Mouse (Mus musculus) limb, embryonic 13.5 days (tissue): Measurements from ENCODE around the gene Fahd1. TPM values are rescaled to one million over a fixed set of nuclear protein-coding genes. Genes with fewer than 3 reads are reported as not detected.

Experiments
- ATAC-seq: fragments of 200-750 bp; cut with Nextera tagmentation; 2 replicates; pipeline ENCODE4 v1.8.0; 2017; ENCODE audit warnings: low read depth, moderate number of reproducible peaks, moderate TSS enrichment; ENCODE audit not compliant: low FRiP score
- H3K27ac ChIP-seq: fragments of 300-500 bp; sonication (generic); 2 replicates; pipeline ENCODE4 v1.5.1; 2015; ENCODE audit warnings: inconsistent platforms, mild to moderate bottlenecking, moderate library complexity
- H3K27me3 ChIP-seq: fragments of 300-500 bp; sonication (generic); 2 replicates; pipeline ENCODE4 v1.6.1; 2015; ENCODE audit warnings: mild to moderate bottlenecking, inconsistent platforms
- H3K36me3 ChIP-seq: fragments of 300-500 bp; sonication (generic); 2 replicates; pipeline ENCODE4 v1.6.1; 2015; ENCODE audit warnings: inconsistent platforms, mild to moderate bottlenecking, moderate library complexity
- H3K4me1 ChIP-seq: fragments of 300-500 bp; sonication (generic); 2 replicates; pipeline ENCODE4 v1.6.1; 2015; ENCODE audit warnings: inconsistent platforms
- H3K4me2 ChIP-seq: fragments of 300-500 bp; sonication (generic); replicated peaks from 2 replicates; pipeline ENCODE4 v1.6.1; 2015; ENCODE audit warnings: inconsistent platforms, mild to moderate bottlenecking, moderate library complexity
- H3K4me3 ChIP-seq: fragments of 300-500 bp; sonication (generic); 2 replicates; pipeline ENCODE4 v1.5.1; 2015; ENCODE audit warnings: moderate library complexity, mild to moderate bottlenecking, inconsistent platforms
- H3K9ac ChIP-seq: fragments of 300-500 bp; sonication (generic); 2 replicates; pipeline ENCODE4 v1.6.1; 2015; ENCODE audit warnings: mild to moderate bottlenecking, inconsistent platforms
- H3K9me3 ChIP-seq: fragments of 300-500 bp; sonication (generic); 2 replicates; pipeline ENCODE4 v1.6.1; 2016; ENCODE audit warnings: inconsistent platforms
- WGBS: fragments of 180-500 bp; shearing (Covaris S2); methylation state at CpG from one replicate; pipeline ENCODE4 v1.1.7; 2015; 5-methylcytosine and 5-hydroxymethylcytosine counted together
- polyA plus RNA-seq: library from polyadenylated mRNA; unstranded; fragments of >200 nt; fragmentation: Nextera tagmentation; extraction: Ambion mirVana; gene quantifications from 2 replicates; pipeline ENCODE4 v1.2.1, GENCODE M21; 2015

The Fahd1 gene
- polyA plus RNA-seq, 1 experiment from 2014 or later, result 18.4 TPM

DNA sequence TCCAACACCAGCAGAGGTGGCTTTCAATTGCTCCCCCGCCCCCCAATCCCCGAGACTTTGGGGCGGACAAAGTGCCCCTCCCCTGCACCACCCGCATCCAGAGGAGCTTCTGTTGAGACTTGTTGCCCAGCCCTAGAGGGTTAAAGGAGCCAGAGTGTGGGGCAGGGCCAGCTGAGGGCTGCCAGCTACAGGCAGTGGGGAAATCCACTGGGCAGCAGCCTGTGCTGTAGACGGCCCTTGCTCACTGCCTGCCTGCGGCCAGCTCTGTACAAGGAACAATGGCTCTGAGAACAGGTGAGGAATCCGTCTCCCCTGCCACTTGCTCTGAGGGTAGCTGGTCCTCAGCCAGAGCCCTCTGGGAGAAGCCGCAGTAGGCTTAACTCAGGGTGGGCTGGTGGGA lies 28.4 kb upstream of the Fahd1 start:
- ATAC-seq, result no peak
- Histone ChIP-seq H3K27ac (no peak overlapping the region), H3K4me1 (0 out of 2 replicates have a peak, but pooled peaks cover 6% of the 10 kb centered on the region), H3K4me2 (no peak overlapping the region), H3K9ac (peak overlapping the region; percentile 39; the same call in 1 of the 2 replicates), H3K9me3 (no peaks in the 10 kb centered on the region), H3K4me3 (no peak overlapping the region), H3K27me3 (no peaks in the 10 kb centered on the region), H3K36me3 (peaks cover 10% of the 10 kb centered on the region)
- WGBS, result 70% methylated on average over 8 of the region's 8 CpGs

DNA sequence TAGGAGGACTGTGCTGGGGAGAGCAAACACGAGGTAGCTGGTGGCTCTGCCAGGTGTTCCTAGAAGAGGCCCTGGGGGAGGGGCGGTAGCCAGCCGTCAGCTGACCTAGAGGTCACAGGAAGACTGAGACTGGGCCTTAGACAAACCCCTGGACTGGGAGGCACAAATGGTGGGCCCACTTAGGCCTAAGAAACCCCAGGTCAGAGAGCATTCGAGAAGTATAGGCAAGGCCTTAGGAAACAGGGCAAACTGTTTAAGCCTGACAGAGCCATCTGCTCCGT lies 27.9 kb upstream of the Fahd1 start:
- Histone ChIP-seq H3K9ac (peak overlapping the region; percentile 39), H3K4me3 (no peak overlapping the region), H3K9me3 (no peaks in the 10 kb centered on the region)

DNA sequence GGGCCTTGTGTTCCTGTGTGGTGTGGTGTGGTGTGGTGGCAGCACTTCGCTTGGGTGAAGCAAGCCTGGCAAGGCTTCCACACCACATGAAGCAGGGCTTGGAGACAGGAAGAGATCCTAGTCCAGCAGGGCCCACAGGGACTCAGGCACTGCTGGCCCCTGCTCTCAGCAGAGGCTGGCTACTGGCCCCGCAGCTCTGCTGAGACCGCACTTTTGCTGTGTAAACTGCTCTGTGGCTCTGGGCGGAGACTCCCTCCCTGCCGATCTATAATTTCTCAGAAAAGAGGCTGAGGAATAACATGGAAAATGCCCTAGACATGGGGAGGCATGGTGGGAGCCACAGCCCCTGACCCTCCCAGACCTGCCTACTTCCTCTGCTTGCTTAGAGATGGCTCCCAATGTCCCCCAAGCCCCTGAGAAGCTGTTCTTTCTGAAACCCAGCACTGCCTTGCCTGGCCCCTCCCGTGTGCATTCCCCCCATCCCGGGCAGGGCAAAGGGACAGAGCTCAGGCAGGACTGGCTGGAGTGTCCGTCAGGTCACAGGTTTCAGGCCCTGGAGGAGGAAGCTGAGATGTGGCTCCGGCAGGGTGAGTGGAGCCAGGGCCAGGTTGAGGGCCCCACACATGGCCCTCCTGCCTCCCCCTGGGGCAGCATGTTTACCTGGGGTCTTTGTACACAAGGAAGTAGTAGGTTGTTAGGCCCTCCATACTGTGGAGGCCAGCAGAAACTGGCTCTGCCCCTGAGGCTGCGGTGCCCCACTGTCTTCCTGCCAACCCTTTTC lies 27.4 kb upstream of the Fahd1 start:
- ATAC-seq, result no peak
- Histone ChIP-seq H3K27ac (no peak overlapping the region), H3K27me3 (no peaks in the 10 kb centered on the region), H3K4me1 (0 out of 2 replicates have a peak, but pooled peaks cover 6% of the 10 kb centered on the region), H3K4me2 (no peak overlapping the region), H3K4me3 (no peak overlapping the region), H3K9ac (peak overlapping the region; percentile 39), H3K36me3 (no peaks in the 10 kb centered on the region), H3K9me3 (no peaks in the 10 kb centered on the region)
- 51% methylated on average over 10 of the region's 10 CpGs for WGBS

More for the DNA sequence above, 27.9 kb upstream of the Fahd1 start:
- no peak for ATAC-seq
- Histone ChIP-seq H3K36me3 (peaks cover 5% of the 10 kb centered on the region), H3K27me3 (no peaks in the 10 kb centered on the region), H3K4me1 (0 out of 2 replicates have a peak, but pooled peaks cover 6% of the 10 kb centered on the region), H3K27ac (no peak overlapping the region), H3K4me2 (no peak overlapping the region)
- 24% methylated on average over 5 of the region's 5 CpGs for WGBS

DNA sequence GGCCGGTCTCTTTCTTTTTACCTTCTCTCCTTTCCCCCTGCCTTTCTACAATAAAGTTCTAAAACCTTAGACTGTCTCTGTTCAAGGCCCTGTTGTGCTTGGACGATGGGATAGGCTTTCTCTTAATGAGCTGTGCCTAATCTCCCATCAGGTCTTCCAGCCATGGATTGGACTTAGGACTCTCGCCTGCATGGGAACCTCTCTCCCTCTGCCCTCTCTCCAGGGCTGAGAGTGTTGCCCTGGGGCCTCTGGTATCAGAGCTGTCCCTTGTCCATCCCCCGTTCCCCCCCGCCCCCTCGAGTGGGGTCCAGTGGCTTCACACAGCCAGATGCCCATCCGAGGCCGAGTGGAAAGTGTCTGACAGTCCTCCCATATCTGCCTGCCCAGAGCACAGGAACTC lies 24.8 kb upstream of the Fahd1 start:
- H3K9me3 ChIP-seq, result no peaks in the 10 kb centered on the region
- ATAC-seq, result no peak
- H3K27ac ChIP-seq, result no peak overlapping the region
- H3K4me3 ChIP-seq, result no peak overlapping the region
- H3K4me2 ChIP-seq, result no peak overlapping the region
- H3K27me3 ChIP-seq, result no peaks in the 10 kb centered on the region
- H3K4me1 ChIP-seq, result 0 out of 2 replicates have a peak, but pooled peaks cover 6% of the 10 kb centered on the region
- H3K9ac ChIP-seq, result no peak overlapping the region
- 71% methylated on average over 8 of the region's 8 CpGs for WGBS
- no peaks in the 10 kb centered on the region for H3K36me3 ChIP-seq

DNA sequence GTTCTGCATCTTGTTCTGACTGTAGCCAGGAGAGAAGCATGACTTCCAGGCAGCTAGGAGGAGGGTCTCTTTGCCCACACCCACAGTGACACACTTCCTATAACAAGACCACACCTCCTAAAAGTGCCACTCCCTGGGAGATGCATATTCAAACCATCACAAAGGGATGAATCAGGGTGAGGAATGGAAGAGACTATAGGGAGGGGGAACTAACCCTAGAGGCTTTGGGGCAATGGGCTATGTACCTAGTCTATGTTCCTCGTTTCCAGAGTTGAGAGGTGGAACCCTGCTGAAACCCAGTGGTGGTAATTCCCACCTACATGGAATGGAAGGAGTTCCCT lies 24.2 kb upstream of the Fahd1 start:
- no peaks in the 10 kb centered on the region for H3K27me3 ChIP-seq
- no peak for ATAC-seq
- H3K4me1 ChIP-seq, result 0 out of 2 replicates have a peak, but pooled peaks cover 6% of the 10 kb centered on the region
- no peak overlapping the region for H3K4me3 ChIP-seq
- WGBS, result 55% methylated on average over 1 of the region's 1 CpGs
- no peaks in the 10 kb centered on the region for H3K36me3 ChIP-seq
- no peak overlapping the region for H3K4me2 ChIP-seq
- H3K9me3 ChIP-seq, result no peaks in the 10 kb centered on the region
- no peak overlapping the region for H3K27ac ChIP-seq
- no peak overlapping the region for H3K9ac ChIP-seq

DNA sequence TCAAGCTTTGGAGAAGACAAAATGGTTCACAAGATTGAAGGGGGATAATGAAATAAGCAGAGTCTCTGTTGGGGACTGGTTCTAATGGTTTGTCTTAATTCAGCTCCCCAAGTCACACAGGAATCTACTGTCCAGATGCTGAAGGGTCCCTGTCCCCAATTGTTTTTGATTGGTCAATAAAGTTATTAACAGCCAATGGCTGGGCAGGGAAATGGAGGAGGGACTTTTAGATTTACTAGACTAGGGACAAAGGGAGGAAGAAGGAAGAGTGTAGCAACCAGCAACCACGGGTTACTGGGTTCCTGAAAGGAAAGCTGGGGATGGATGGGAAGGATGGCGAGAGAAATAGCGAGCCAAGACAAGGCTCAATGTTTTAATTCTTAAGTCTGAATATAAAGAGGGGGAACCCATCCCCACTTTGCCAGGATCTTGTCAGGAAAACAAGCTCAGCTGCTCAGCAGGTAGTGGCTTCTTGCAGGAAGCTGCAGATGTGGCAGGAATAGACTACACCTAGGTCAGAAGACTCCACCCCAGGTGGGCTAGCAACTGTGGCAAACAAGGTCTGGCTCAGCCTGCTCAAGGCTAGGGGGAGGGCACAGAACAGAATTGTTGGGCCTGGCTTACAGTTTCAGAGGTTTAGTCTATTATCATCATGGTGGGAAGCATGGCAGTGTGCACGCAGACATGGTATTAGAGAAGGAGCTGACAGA lies 23.7 kb upstream of the Fahd1 start:
- no peak for ATAC-seq
- no peak overlapping the region for H3K4me3 ChIP-seq
- H3K27me3 ChIP-seq, result no peaks in the 10 kb centered on the region
- H3K4me1 ChIP-seq, result 0 out of 2 replicates have a peak, but pooled peaks cover 6% of the 10 kb centered on the region
- H3K4me2 ChIP-seq, result no peak overlapping the region
- no peaks in the 10 kb centered on the region for H3K36me3 ChIP-seq
- no peak overlapping the region for H3K9ac ChIP-seq
- 46% methylated on average over 4 of the region's 4 CpGs for WGBS
- no peak overlapping the region for H3K27ac ChIP-seq
- no peaks in the 10 kb centered on the region for H3K9me3 ChIP-seq

DNA sequence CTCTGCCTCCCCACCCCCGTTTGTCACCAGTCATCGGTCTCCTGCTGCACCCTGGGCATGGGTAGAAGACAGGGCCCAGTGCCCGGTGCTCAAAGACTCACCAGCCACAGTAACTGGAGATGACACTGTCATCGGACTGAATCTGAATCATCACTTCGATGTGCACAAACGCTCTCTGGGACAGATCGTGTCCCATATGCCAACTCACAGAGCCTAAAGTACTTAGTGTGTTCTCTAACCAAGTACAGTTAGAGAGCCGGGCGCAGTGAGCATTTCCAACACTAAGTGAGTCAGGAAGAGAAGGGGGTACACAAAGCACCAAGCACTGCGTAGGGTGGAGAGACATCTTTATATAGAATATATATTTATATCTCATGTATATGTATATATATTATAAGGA lies 17.8 kb upstream of the Fahd1 start:
- H3K4me2 ChIP-seq, result no peak overlapping the region
- H3K9me3 ChIP-seq, result no peaks in the 10 kb centered on the region
- H3K4me3 ChIP-seq, result no peak overlapping the region
- no peak overlapping the region for H3K27ac ChIP-seq
- no peaks in the 10 kb centered on the region for H3K4me1 ChIP-seq
- WGBS, result 95% methylated on average over 10 of the region's 10 CpGs
- H3K27me3 ChIP-seq, result no peaks in the 10 kb centered on the region
- no peak overlapping the region for H3K9ac ChIP-seq
- no peak for ATAC-seq
- peaks cover 27% of the 10 kb centered on the region for H3K36me3 ChIP-seq

DNA sequence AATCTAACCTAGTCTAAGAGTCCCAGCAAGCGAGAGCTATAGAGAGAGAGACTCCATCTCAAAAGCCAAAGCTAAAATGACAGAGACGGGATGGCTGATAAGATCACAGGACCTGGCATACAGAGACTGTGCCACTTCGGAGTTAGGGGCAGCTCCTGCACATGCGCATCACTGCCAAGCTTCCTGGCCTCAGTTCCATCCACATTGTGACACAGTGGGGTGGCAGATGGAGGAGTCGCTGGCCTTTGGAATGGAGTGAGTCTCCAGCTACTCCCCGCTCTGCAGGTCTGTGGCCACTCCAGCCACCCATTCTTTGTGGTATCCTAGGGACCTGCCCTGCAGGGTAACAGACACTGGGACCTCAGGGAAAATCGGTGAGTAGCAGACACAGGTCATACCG lies 15.6 kb upstream of the Fahd1 start, which contains the start of gene Igfals:
Gene Igfals (plus strand): TSS at position 222 of the 400 bp plus-strand sequence.
- H3K27ac ChIP-seq, result no peak within 1 kb of the TSS
- 84% methylated on average over 8 of the region's 8 CpGs for WGBS
- peaks cover 45% of the 10 kb centered on the region for H3K36me3 ChIP-seq
- no peak within 1 kb of the TSS for H3K4me3 ChIP-seq
- no peak for ATAC-seq
- H3K9me3 ChIP-seq, result no peaks in the 10 kb centered on the region
- no peak within 1 kb of the TSS for H3K9ac ChIP-seq
- no peak within 1 kb of the TSS for H3K4me2 ChIP-seq
- no peaks in the 10 kb centered on the region for H3K4me1 ChIP-seq
- H3K27me3 ChIP-seq, result no peaks in the 10 kb centered on the region

DNA sequence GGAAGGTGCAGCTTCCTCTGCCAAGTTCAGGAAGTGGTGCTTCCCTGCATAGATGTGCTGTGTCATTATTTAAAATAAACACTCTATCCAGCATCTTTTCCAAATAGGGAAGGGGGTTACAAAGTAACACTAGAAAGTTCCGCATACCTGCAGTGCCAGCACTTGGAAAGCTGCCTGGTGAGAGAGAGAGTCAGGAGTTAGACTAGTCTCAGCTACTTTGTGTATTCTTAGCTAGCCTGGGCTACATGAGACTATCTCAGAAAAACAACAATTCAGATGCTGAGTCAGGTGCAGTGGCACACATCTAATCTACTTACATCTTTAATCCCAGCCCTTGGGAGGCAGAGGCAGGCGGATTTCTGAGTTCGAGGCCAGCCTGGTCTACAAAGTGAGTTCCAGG lies 11.6 kb upstream of the Fahd1 start:
- no peaks in the 10 kb centered on the region for H3K4me1 ChIP-seq
- no peak overlapping the region for H3K4me3 ChIP-seq
- H3K36me3 ChIP-seq, result peaks cover 72% of the 10 kb centered on the region
- WGBS, result 90% methylated on average over 3 of the region's 3 CpGs
- H3K27me3 ChIP-seq, result no peaks in the 10 kb centered on the region
- no peak for ATAC-seq
- no peak overlapping the region for H3K9ac ChIP-seq
- H3K4me2 ChIP-seq, result no peak overlapping the region
- H3K9me3 ChIP-seq, result no peaks in the 10 kb centered on the region
- no peak overlapping the region for H3K27ac ChIP-seq

DNA sequence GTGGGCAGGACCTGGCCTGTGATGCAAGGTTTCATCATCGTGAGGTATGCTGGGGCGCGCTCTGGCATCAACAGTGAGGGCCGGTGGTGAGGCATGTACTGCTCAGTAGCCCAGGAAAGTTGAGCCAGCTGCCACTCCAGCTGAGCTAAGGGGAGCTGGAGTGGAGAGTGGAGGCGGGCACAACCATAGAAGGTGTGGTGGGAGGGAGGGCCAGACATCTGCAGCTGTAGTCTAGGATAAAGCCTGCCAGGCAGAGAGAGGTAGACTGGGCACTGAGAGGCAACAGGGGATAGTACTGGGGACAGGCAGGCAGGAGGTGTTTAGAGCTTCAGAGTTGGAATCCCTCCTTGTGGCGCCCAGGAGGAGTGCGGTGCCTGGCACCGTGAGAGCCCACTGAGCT lies 9.9 kb upstream of the Fahd1 start:
- WGBS, result 91% methylated on average over 8 of the region's 8 CpGs
- Histone ChIP-seq H3K4me3 (no peak overlapping the region), H3K4me1 (no peaks in the 10 kb centered on the region), H3K4me2 (no peak overlapping the region), H3K27me3 (no peaks in the 10 kb centered on the region), H3K9me3 (no peaks in the 10 kb centered on the region), H3K36me3 (peaks cover 77% of the 10 kb centered on the region), H3K9ac (no peak overlapping the region), H3K27ac (no peak overlapping the region)
- ATAC-seq, result no peak

DNA sequence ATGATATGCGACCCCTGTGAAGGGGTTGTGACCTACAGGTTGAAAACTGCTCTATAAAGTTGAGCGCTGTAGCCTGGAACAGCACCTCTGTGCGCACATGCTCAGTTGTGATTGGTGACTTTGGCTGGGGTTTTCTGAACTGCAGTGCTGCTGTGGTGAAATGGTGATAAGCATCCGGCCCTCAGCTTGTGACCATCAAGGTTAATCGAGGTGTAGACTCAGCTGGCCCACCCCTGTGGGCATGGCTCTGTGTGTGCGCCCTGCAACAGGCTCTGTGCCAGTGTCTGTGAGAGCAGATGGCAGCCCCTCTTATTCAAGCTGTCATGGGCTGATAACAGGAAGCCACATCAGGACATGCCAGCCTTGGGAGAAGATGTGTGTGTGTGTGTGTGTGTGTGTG lies 8.8 kb upstream of the Fahd1 start:
- H3K4me2 ChIP-seq, result no peak overlapping the region
- H3K9ac ChIP-seq, result no peak overlapping the region
- no peaks in the 10 kb centered on the region for H3K4me1 ChIP-seq
- no peak overlapping the region for H3K27ac ChIP-seq
- H3K4me3 ChIP-seq, result no peak overlapping the region
- H3K9me3 ChIP-seq, result no peaks in the 10 kb centered on the region
- no peaks in the 10 kb centered on the region for H3K27me3 ChIP-seq
- no peak for ATAC-seq
- 88% methylated on average over 6 of the region's 6 CpGs for WGBS
- H3K36me3 ChIP-seq, result peaks cover 67% of the 10 kb centered on the region

DNA sequence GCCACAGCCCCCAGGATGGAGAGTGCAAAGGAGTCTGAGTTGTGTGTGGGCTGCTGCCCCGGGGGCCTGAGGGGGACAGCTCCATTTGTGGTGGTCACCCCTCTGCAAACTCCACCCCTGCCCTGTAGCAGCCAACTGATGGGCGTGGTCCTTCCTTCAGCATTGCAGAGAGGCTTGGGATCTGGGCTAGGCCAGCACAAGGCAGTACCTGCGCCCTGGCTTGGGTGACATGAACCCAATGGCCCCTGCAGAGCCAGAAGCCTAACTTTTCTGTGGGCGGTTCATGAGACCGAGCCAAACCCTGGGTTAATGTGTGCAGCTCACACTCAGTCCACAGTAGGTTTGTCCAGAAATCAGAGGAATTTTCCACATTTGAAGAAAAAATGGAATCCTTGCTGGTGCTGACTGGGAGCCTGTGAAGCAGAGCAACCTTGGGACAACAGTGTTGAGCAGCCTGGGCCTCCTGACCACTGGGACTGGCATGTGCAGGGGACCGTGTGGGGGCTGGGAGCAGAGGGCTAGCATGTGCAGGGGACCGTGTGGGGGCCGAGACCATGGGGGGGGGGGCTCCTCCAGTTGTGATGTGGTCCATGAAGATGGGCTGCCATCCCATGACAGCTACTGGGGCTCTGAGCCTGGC lies 7.8 kb upstream of the Fahd1 start:
- Histone ChIP-seq H3K27me3 (no peaks in the 10 kb centered on the region), H3K4me2 (no peak overlapping the region), H3K9ac (no peak overlapping the region), H3K36me3 (peaks cover 67% of the 10 kb centered on the region), H3K27ac (no peak overlapping the region), H3K4me1 (no peaks in the 10 kb centered on the region), H3K9me3 (no peaks in the 10 kb centered on the region), H3K4me3 (no peak overlapping the region)
- ATAC-seq, result no peak
- WGBS, result 84% methylated on average over 8 of the region's 8 CpGs
